Mouse (Mus musculus): Measurements from ENCODE around the gene Bend7. TPM values are rescaled to one million over a fixed set of nuclear protein-coding genes. Genes with fewer than 3 reads are reported as not detected.

Bend7 gene
- total RNA-seq (2021) = 1 to 10 TPM; 3.0 to 3.5 TPM
- long read RNA-seq, experiment 1, partial matches to known transcripts = 0 of 1 reads
- long read RNA-seq, experiment 1, other reads (novel, unspliced or antisense) = 1 of 1 reads
- long read RNA-seq, experiment 2, partial matches to known transcripts = 1 of 3 reads
- long read RNA-seq, experiment 2, other reads (novel, unspliced or antisense) = 1 of 3 reads

DNA sequence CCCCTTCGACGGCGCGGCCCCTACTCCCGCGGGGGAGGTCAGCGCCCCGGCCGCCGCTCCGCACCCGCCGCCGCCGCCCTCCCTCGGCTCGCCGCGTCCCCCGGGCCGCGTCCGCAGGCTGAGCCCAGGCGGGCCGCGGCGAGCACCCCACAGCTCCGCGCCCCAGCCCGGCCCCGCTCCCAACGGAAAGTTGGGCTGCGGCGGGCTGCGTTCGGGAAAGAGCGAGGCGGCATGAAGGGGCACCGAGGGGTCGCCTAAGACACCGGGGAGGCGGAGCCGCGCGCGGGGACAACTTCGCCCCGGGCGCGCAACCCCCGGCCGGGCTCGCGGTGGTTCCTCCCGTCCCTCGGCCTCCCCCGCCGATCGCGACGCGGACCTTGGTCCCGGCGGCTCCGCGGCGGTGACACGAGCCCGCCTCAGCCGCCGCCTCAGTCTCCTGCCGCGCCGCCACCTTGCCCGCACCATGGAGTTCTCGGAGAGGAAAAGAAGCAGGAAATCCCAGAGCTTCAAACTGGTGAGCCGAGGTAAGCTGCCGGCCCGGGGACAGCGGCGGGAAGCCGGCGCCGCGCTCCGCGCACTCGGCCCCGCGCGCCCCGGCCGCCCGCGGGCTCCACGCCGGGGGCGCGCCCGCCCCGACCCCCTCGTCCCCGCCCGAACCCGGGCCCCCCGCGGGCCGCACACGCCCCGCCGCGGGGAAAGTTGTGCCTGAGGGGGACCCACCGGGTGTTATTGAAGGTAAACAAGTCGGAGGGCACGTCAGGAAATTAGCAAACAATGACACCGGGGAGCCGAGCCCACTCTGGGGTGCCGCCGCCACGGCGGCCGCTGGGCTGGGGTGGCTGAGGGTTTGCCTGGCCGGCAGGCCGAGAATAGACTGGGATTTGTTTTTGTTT lies at the start of gene Bend7:
TSS of gene Bend7 (plus strand) at position 63 of the 893 bp plus-strand sequence.
- intact Hi-C loops (cut with DNase I) = loop anchor here (10.0 kb wide), 1 partner anchor 147 kb away; no protein-coding TSS in a partner anchor
- DNase-seq (ENCODE audit: low spot score in 2 of 2) = peak in 1 of 2 experiments; percentile 18

DNA sequence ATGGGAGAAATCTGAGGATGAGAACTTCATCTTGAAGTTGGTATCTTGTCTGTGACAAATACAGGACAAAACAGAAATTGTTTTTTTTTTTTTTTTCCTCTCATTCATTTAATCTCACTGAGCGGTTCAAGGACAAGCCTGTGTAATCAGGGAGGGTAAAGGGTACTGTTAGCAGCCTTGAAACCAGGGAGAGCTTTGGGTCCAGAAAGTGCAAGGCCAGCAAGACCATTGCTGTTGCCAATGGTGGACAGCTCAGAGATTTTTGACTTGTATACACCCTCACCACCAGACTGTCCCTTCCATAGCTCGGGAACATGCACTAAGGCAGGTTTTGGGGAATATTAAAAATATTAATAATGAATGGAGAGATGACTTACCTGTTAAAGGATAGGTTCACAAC lies 49.0 kb upstream of the Bend7 start:
- intact Hi-C loops (cut with DNase I) = no loop called here
- no peak for DNase-seq (ENCODE audit: low spot score in 2 of 2)

DNA sequence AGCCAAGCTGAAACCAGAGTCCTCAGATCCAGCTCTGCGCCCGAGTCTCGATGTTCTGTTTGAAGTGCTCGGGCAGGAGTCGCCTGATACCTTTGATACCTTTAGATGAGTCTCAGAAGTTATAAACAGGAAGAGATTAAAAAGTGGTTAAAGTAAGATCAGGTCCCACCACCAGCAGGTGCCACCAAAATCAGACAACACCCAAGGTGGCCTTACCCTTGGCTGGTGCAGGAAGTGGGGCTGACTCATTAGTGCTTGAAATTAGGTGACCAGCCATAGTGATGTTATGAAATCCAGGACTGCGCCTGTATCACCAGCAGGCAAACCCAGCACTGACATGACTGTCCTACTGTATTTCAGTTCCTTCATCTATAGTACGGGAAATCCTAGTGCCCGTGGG lies 47.9 kb upstream of the Bend7 start:
- no peak for DNase-seq (ENCODE audit: low spot score in 2 of 2)
- intact Hi-C loops (cut with DNase I) = no loop called here

DNA sequence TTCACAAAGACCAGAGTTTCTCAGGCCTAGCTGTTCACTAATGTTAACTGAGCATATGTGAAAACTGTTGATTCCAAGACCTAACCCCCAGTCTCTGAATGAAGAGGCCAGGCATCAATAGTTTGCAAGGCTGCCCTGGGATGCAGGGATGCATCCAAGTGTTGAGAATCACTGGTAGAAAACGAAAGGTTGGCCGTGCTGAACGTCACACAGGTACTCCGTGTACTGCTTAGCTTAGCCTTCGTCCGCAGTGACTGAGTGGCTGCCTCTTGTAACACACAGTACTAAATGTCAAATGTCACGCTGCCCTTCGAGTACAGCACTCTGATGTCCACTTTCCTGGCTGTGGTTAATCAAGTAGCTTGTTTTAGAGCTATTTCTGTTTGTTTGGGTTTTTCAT lies 46.0 kb upstream of the Bend7 start:
- intact Hi-C loops (cut with DNase I) = no loop called here
- no peak for DNase-seq (ENCODE audit: low spot score in 2 of 2)

DNA sequence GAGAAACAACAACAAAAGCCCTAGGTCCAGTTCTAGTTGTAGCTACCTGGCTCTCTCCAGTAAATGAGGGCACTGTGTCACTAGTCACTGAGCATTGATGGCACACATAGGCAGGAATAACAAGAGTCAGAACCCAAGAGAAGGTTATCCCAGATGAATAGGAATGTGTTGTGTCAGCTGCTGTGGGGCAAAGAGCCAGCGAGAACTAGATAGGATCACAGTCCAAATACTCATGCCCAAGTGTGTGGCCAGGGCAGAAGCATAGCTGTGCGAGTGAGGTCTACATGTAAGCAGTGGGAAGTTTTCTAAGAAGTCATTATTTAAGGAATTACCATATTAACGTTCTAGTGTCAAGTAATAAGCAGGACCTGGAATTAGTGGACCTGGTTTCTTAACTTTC lies 37.7 kb upstream of the Bend7 start:
- intact Hi-C loops (cut with DNase I) = no loop called here
- no peak for DNase-seq (ENCODE audit: low spot score in 2 of 2)

DNA sequence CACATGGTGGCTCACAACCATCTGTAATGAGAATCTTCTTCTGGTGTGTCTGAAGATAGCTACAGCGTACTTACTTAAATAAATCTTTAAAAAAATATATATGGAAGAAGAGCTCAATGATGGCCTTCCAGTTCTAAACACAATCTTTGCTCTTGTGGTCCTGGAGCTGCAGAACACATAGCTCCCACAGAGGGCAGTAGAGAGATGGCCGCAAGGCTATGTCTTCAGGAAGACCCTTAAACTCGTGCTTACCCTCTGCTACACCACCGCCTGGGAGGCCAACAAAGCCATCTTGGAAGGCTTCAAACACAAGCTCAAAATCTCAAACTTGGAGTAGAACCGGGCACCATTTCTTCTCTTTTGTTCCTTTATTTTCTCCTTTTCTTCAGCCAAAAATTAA lies 6.4 kb upstream of the Bend7 start:
- intact Hi-C loops (cut with DNase I) = loop anchor here (10.0 kb wide), 1 partner anchor 154 kb away; no protein-coding TSS in a partner anchor
- DNase-seq (ENCODE audit: low spot score in 2 of 2) = no peak

DNA sequence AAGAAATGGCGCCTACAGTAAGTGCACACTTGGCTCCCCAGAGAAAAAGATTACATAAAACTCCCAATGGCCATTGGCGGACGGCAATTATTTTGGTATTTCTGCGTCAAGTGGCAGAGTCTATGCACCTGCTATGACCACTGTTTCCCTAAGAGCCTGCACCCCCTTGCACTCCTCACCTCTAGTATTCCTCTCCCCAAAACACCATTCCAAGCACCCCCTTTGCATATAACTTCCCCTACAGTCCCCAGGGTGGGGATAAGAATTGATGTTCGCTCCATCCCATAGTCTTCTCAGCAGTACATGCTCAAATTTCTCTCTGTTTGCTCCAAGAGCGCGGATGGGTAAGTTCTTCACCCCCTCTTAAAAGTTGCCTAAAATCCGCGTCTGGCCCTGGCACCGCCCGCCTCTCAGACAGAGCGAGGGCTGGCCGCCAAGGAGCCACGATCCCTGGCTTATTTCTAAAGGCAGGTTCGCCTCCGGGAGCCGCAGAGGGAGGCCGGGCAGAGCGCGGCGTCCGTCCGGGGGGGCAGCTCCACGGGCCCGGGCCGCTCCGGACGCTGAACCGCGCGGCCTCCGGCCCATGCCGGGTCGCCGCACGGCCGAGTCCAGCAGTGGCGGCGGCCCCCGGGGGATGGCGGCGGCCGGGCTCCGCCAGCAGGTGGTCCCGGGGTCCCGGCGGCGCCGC lies 406 bp upstream of the Bend7 start:
- no peak for DNase-seq (ENCODE audit: low spot score in 2 of 2)
- intact Hi-C loops (cut with DNase I) = loop anchor here (10.0 kb wide), 1 partner anchor 148 kb away; no protein-coding TSS in a partner anchor

DNA sequence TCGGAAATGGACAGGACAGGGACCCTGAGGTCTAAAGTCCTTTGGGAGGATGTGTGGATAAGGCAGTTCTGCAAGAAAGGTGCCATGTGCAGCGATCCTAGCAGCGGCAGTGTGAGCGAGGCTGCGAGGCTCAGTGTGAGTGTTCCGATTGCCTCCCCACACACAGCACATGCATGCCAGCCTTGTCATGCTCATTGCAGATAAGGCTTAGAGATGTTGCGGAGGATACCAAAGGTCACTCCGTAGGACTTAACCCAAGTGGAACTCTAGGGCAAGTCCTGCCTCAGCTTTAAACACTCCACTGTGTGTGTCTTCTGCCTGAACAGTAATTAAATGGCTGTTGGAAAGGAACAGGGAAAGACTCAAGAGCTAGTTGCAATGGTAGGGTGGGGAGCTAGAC lies 5.5 kb downstream of the Bend7 start:
- intact Hi-C loops (cut with DNase I) = no loop called here
- no peak for DNase-seq (ENCODE audit: low spot score in 2 of 2)

DNA sequence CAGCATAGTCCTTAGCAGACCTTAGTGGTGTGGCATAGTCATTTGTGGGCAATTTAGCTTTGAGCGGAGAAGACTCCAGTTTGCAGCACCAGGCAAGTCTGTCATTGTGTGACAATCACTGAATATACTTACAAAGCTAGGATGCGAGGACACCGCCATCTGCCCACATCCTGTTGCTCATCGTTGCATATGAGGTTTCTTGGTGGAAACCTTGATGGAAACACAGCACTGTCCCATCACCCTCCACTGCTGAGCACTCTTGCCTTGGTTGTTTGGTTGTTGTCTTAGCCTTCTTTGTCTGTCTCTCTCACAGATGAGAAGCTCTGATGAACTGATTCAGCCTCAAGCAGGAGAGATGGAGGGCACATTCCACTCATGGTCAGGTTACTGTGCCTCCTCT lies 12.5 kb downstream of the Bend7 start:
- intact Hi-C loops (cut with DNase I) = no loop called here
- DNase-seq (ENCODE audit: low spot score in 2 of 2) = peak in 1 of 2 experiments; percentile 7

DNA sequence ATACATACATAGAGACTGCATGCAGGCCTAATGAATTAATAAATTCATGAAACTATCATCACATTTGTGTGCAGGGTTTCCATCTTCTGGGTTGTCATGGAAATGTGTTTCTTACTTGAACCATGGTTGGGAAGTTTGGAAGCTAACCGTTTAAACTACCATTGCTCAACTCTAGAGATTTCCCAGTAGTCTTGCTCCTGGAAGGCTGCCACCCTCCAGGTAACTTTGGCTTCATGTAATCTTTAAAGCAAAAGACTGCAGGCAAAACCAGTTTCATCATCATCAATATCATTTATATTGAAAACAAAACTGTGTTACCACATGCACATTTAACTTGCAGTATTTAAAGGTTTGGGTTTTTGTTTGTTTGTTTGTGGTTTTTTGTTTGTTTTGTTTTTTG lies 16.3 kb downstream of the Bend7 start:
- intact Hi-C loops (cut with DNase I) = no loop called here
- DNase-seq (ENCODE audit: low spot score in 2 of 2) = no peak

DNA sequence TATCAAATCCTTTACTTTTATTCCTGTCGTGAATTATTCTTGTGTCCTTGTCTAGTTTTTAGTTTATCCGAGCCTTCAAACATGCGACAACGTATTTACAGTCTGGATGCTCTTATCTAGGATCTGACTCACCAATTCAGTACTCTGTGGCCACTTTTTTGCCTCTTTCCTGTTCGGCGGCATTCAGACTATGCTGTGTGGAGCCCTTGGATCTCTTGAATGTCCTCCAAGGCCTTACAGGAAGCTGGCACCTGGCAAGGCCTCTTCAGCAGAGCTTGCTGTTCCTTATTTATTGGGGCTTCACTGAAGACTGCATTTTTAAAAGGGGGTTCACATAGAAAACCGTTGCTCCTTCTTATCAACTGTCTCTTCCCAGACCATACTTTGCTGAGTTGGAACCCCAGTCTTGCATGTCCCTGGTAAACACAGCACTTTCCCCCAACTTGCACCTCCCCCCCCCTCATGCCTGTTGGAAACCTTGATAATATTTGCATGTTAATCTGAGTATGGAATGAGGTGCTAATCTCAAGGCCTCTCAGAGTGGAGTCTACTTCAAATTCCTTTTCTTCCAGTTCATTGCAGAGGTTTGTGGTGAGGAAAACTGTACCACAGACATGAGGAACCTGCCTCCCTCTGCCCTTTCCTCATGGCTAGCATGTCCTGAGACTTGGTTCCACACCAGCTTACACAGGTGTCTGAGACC lies 18.6 kb downstream of the Bend7 start:
- intact Hi-C loops (cut with DNase I) = no loop called here
- no peak for DNase-seq (ENCODE audit: low spot score in 2 of 2)

DNA sequence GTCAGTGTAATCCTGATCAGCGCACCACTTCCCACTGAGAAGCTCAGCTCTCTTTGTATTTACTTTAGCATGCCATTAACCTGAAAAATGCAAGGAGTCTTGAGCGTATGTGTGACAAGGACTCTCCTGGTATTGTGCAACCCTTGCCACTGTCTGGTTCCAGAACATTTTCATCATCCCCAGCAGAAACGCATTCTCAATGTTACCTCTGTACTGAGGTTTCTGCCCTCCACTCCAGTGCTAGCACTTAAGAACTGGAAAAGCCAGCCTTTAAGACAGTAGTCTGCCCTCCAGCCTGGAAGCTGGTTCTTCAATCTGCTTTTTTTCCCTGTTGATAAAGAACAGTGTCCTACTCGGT lies 19.1 kb downstream of the Bend7 start:
- DNase-seq (ENCODE audit: low spot score in 2 of 2) = no peak
- intact Hi-C loops (cut with DNase I) = no loop called here

DNA sequence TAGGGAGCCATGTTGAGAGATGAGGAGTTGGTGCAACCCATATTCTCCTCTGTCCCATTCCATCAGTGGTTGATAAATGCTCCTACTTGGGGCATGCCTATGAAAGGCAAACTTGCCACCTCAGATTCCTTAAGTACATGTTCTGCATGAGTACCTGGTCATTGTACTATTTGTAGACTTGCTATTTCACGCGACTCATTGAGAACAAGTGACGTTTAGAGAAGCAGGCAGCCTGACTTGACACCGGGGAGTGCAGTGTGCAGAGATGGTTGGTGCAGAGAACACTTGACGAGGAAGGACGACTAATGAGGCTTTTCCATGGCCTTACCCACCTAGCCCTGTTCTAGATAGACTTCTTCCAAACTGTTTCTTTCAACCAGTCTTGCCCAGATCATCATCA lies 34.3 kb downstream of the Bend7 start:
- DNase-seq (ENCODE audit: low spot score in 2 of 2) = no peak
- intact Hi-C loops (cut with DNase I) = no loop called here

DNA sequence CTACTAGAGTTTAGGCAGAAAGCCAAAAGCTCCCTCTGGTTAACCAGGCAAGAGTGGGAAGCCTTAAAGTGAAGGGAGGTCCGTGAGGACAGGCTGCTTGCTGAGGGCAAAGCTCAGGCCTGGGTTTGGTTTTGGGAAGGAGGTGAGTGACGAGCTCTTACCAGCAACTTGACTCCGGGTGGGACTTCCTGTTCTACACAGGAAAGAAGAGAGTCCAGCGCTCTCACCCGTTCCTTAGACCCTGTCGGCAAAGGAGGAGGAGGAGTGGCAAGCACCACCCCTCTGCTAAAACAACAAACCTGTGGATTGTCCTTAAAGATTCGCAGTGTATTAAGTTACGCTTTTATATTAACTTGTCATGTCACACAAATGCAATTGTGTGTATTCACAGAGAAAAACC lies 38.1 kb downstream of the Bend7 start:
- DNase-seq (ENCODE audit: low spot score in 2 of 2) = no peak
- intact Hi-C loops (cut with DNase I) = no loop called here

DNA sequence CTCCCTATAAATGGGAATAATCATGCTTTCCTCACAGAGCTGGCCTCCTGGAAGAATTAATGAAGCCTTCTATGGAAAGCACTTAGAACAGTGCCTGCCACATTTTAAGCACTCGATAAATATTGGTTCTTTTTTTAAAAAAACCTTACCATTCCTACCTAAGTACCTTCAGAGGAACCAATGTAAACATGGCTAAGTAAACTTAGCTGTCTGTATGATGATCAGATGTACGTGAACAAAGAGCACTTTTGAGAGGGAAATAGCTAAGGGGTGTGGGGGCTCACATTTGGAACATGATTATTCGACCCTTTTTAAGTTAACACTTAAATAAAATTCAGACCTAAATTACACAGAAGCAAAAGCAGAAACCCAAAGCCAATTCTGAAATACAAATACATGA lies 39.6 kb downstream of the Bend7 start:
- DNase-seq (ENCODE audit: low spot score in 2 of 2) = no peak
- intact Hi-C loops (cut with DNase I) = no loop called here

DNA sequence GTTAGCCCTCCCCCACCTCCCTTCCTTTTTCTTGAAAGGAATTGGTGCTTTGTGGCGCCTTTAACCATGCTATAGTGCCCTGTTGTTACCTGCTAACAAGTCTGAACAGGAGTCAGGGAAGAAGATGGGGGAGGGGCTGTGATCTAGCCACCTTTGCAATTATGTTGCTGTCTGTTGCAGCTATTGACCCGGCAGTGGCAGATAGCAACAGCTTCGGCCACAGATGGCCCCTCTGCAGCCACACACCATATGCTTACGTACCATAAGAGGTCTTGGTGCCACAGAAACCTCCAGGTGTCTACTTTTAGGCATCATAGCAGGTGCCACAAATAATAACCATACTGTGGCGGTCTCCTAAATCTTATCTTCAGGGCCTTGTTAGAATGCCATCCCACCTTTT lies 43.1 kb downstream of the Bend7 start:
- no peak for DNase-seq (ENCODE audit: low spot score in 2 of 2)
- intact Hi-C loops (cut with DNase I) = no loop called here

DNA sequence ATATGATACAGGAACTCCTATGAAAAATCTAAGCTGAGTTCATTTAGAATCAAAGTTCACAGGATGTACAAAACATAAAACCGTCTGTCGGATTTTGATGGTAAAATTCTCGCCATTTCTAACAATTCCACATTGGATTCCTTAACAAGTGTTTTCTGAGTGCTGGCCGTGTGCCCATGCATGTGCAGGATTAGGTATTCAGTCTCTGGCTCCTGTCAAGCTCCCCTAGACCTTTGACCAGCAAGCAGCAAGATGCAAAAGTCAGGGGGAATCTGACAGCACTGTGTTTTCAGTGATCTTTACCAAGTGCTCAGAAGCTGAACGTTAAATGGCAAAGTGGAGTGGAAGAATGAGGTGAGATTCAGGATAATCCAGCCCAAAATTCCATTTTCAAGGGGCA lies 44.3 kb downstream of the Bend7 start:
- no peak for DNase-seq (ENCODE audit: low spot score in 2 of 2)
- intact Hi-C loops (cut with DNase I) = no loop called here

DNA sequence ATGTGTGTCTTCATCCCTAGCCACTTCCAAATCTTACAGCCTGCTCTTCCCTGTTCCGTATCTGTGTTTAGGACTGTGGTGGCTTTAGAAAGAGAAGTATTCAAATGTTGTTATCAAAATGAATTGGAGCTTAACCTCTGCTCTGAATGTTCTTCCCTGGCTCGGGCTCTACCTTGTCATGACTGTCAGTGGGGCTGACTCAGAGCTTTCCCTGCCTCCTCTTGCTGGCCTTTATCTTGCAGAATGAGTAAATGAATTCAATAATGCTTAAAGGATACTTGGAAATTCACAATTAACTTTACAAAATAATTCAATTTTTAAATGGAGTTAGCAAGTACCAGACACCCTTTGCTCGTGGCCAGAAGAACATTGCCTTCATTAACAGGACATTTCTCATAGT lies 46.4 kb downstream of the Bend7 start:
- intact Hi-C loops (cut with DNase I) = no loop called here
- no peak for DNase-seq (ENCODE audit: low spot score in 2 of 2)

DNA sequence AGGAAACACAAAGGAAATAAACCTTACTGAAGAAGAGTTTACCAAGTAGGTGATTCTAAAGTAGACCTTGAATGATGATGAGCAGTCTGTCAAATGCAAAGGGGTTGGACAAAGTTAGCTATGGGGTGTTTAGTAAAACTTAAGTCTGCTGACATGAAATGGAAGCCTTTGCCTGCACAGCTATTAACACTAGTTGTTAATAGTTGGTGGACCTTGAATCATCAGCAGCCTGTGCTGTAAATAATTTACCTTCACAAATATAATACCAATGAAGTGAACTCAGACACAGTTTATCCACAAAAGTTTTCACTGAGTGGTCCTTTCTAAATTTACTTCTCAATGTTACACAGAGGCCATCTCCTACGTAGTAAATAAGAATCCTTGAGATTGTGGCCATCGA lies 52.7 kb downstream of the Bend7 start:
- intact Hi-C loops (cut with DNase I) = no loop called here
- no peak for DNase-seq (ENCODE audit: low spot score in 2 of 2)

DNA sequence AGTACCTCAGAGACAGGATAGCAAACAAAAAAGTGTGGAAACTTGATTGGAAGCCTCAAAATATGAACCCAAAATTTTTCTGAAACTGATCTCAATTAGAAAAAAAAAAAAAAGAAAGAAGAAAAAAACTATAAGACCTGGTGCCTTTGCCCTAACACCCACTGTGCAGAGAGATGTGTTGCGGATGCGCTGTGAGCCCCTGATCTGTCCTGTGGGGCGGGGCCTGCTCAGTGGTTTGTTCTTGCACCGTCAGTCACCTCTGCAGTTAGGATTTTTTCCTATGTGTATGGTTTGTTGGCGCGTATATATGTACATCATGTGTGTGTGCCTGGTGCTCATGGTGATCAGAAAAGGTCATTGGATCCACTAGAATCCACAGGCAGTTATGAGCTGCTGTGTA lies 56.3 kb downstream of the Bend7 start:
- intact Hi-C loops (cut with DNase I) = no loop called here

More for the DNA sequence above, 56.3 kb downstream of the Bend7 start:
- DNase-seq (ENCODE audit: low spot score in 2 of 2) = no peak
